Mouse (Mus musculus) heart, embryonic 14.5 days (tissue): ENCODE data around the gene Crygd. TPM values are rescaled to one million over a fixed set of nuclear protein-coding genes. Genes with fewer than 3 reads are reported as not detected.

Experiments used
- ATAC-seq: fragments of 200-750 bp; cut with Nextera tagmentation; 2 replicates; pipeline ENCODE4 v1.8.0; 2017; ENCODE audit warnings: low read depth, moderate TSS enrichment; ENCODE audit not compliant: insufficient number of reproducible peaks, insufficient read depth, low FRiP score
- H3K27ac ChIP-seq, 2 experiments: fragments of 200-500 bp in 1 of 2; fragments of 300-500 bp in 1 of 2; sonication (generic) in 1 of 2; replicated peaks in 1 of 2; 2 replicates each; pipeline ENCODE4 v1.5.1; 2012 to 2014; ENCODE audit warnings: low read depth in 2 of 2, low read length in 2 of 2, control low read depth in 1 of 2, mild to moderate bottlenecking in 1 of 2, mixed read lengths in 1 of 2; ENCODE audit not compliant: control insufficient read depth in 1 of 2, insufficient read depth in 1 of 2
- H3K27me3 ChIP-seq: fragments of 300-500 bp; sonication (generic); 2 replicates; pipeline ENCODE4 v1.6.1; 2014; ENCODE audit warnings: mild to moderate bottlenecking, low read length, control low read depth; ENCODE audit not compliant: control insufficient read depth, insufficient read depth
- H3K36me3 ChIP-seq: fragments of 300-500 bp; sonication (generic); 2 replicates; pipeline ENCODE4 v1.6.1; 2014; ENCODE audit warnings: mild to moderate bottlenecking, control low read depth, low read length, mixed read lengths; ENCODE audit not compliant: control insufficient read depth, insufficient read depth
- H3K4me1 ChIP-seq, 2 experiments: fragments of 200-500 bp in 1 of 2; fragments of 300-500 bp in 1 of 2; sonication (generic) in 1 of 2; 2 replicates each; pipeline ENCODE4 v1.6.1; 2012 to 2014; ENCODE audit warnings: low read length in 2 of 2, control low read depth in 1 of 2, mixed read lengths in 1 of 2; ENCODE audit not compliant: control insufficient read depth in 2 of 2, insufficient read depth in 2 of 2
- H3K4me2 ChIP-seq: fragments of 300-500 bp; sonication (generic); 2 replicates; pipeline ENCODE4 v1.6.1; 2014; ENCODE audit warnings: mild to moderate bottlenecking, low read length
- H3K4me3 ChIP-seq, 2 experiments: fragments of 200-500 bp in 1 of 2; fragments of 300-500 bp in 1 of 2; sonication (generic) in 1 of 2; 2 replicates each; pipeline ENCODE4 v1.5.1; 2012 to 2014; ENCODE audit warnings: low read length in 2 of 2, mild to moderate bottlenecking in 2 of 2, control low read depth in 1 of 2, low read depth in 1 of 2, moderate library complexity in 1 of 2; ENCODE audit not compliant: control insufficient read depth in 1 of 2, insufficient read depth in 1 of 2
- H3K9ac ChIP-seq: fragments of 300-500 bp; sonication (generic); 2 replicates; pipeline ENCODE4 v1.6.1; 2014; ENCODE audit warnings: mild to moderate bottlenecking, low read length
- H3K9me3 ChIP-seq: fragments of 300-500 bp; sonication (generic); 2 replicates; pipeline ENCODE4 v1.6.1; 2016; ENCODE audit warnings: low read length, control low read depth; ENCODE audit not compliant: control insufficient read depth
- WGBS: fragments of 180-500 bp; shearing (Covaris S2); extraction: QIAGEN DNeasy Blood & Tissue Kit; methylation state at CpG from one replicate; pipeline ENCODE4 v1.1.7; 2014; 5-methylcytosine and 5-hydroxymethylcytosine counted together
- polyA plus RNA-seq: library from polyadenylated mRNA; unstranded; fragments of >200 nt; fragmentation: Nextera tagmentation; extraction: Ambion mirVana; gene quantifications from 2 replicates; pipeline ENCODE4 v1.2.1, GENCODE M21; 2014

Gene Crygd
- not detected in 2 replicates for polyA plus RNA-seq

DNA sequence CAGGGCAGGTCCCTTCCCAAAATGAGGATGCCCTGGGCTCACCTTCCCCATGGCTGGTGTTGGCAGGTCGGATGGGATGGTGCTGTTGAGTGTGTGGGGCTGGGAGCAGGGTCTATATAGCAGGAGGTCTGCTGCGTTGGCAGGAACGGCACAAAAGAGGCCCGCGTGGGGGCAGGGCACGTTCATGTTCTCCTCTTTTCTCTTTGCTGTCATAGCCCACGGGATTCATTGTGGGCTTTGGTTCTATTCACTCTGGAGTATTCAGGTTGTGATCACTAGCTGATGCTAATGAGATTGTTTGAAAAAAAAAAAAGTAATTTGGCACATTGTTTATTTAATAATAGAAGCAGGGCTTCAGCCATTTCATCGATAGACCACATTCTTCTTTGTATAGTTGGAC, at the start of gene Crygd:
Gene Crygd (minus strand): TSS at position 101 of the 400 bp plus-strand sequence.
- WGBS = 79% methylated on average over 8 of the region's 8 CpGs
- H3K9ac ChIP-seq = no peak within 1 kb of the TSS
- H3K4me1 ChIP-seq = no peaks in the 10 kb centered on the region
- H3K36me3 ChIP-seq = no peaks in the 10 kb centered on the region
- H3K4me3 ChIP-seq = no peak within 1 kb of the TSS
- H3K27ac ChIP-seq = no peak within 1 kb of the TSS
- H3K4me2 ChIP-seq = no peak within 1 kb of the TSS
- peak; percentile 43; the same call in 1 of the 2 replicates for ATAC-seq
- H3K9me3 ChIP-seq = no peaks in the 10 kb centered on the region
- no peaks in the 10 kb centered on the region for H3K27me3 ChIP-seq

DNA sequence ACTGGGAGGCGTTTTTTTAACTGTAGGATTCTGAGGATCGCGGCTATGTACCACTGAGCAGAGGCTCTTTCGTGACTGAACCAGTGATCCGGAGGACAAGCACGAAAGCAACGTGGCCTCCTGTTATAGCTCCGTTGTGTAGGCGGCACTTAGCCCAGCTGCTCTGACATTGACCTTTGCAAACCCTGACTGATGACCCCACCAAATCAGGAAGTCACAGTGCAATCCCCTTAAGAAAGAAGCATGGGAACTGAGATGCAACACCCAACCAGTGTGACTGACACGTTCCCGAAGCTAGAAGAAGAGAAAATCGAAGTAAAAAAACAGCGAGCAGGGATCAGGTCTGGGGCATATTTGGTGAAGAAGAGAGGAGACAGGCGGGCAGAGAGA, 49.5 kb upstream of the Crygd start:
- Histone ChIP-seq H3K27ac (no peak overlapping the region), H3K9me3 (no peaks in the 10 kb centered on the region), H3K4me1 (peaks cover 0 to 4% of the 10 kb centered on the region in 2 experiments; a peak in 1 of 4 replicates), H3K4me3 (peak overlapping the region; percentile 13 to 28; a peak in 2 of 4 replicates), H3K9ac (0 out of 2 replicates have a peak overlapping the region, but pooled peaks have one; percentile 31), H3K36me3 (no peaks in the 10 kb centered on the region), H3K4me2 (peak overlapping the region; percentile 59), H3K27me3 (no peaks in the 10 kb centered on the region)
- 50% methylated on average over 14 of the region's 14 CpGs for WGBS
- ATAC-seq = no peak

DNA sequence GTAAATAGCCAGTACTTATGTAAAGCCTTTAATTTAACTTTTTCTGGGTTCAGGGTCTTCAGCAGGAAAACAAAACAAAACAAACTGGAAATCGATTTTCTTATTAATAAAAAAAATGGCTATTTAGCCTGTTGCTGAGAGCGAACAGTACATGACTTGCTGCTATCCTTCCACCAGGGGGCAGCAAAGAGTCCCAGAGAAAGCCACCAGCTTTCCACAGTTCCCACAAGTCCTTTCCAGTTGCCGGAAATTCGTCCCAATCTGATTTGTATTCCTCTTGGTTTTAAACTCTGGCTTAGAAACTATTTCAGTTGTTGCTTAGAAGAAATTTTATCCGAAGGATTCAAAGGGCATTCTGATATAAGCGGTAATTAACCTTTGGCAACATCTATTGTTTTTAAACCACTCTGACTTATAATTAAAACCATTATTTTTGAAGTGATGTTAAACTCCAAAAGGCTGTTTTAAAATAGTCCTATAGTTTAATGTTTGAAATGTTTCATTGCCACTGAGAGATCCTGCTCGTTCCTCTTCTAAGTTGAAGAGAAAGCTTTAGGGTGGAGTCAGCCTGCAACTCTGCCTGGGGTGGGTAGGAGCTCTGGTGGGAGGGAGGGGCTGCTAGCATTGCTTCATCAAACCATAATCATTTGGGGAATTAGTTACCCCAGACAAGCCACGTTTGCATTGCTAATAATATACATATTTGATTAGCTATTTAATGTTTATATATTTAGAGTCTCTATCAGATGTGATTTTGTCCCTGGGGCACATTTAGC, 49.0 kb upstream of the Crygd start:
- Histone ChIP-seq H3K36me3 (no peaks in the 10 kb centered on the region), H3K9ac (peak overlapping the region; percentile 31; the same call in 1 of the 2 replicates), H3K27me3 (no peaks in the 10 kb centered on the region), H3K9me3 (no peaks in the 10 kb centered on the region), H3K4me3 (peak overlapping the region in 1 of 2 experiments; percentile 28; a peak in 2 of 4 replicates), H3K4me2 (peak overlapping the region; percentile 59), H3K4me1 (peaks cover 0 to 4% of the 10 kb centered on the region in 2 experiments; a peak in 1 of 4 replicates), H3K27ac (no peak overlapping the region)
- no peak for ATAC-seq
- WGBS = 8% methylated on average over 8 of the region's 8 CpGs

DNA sequence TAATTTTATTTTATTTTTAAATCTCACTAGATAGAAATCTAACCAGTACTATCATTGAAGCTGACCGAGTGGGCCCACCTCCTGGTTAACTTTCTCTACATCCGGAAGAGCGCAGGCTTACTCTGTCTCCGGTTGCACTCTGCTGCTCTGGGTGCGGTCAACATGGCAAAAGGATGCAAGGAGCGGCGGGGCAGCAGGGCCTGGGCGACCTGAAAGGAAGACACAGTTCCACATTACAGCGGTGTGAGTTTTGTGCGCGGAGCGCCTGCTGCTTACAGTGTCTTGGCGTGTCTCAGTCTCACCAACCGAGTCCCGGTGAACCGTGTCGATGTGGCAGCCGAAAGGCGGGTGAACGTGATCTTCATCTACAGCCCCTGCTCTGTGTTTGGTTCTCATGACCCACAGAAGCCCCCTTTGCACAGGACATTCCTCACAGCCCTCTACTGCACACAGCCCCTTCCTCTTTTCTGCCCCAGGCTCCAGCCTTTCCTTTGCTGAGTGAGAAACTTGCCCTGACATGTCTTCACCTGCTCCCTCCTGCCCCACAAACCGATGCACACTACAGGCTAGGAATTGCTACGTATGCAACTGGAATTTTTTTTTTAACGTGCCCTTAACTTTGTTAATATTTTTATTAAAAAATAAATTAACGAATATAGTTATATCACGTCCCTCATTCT, 46.6 kb upstream of the Crygd start:
- H3K4me1 ChIP-seq = peaks cover 0 to 4% of the 10 kb centered on the region in 2 experiments; a peak in 1 of 4 replicates
- no peak overlapping the region for H3K9ac ChIP-seq
- H3K36me3 ChIP-seq = no peaks in the 10 kb centered on the region
- no peaks in the 10 kb centered on the region for H3K9me3 ChIP-seq
- ATAC-seq = no peak
- 68% methylated on average over 25 of the region's 25 CpGs for WGBS
- H3K27ac ChIP-seq = no peak overlapping the region
- 0 out of 2 replicates have a peak overlapping the region, but pooled peaks have one; percentile 21 for H3K4me2 ChIP-seq
- no peak overlapping the region for H3K4me3 ChIP-seq
- no peaks in the 10 kb centered on the region for H3K27me3 ChIP-seq

DNA sequence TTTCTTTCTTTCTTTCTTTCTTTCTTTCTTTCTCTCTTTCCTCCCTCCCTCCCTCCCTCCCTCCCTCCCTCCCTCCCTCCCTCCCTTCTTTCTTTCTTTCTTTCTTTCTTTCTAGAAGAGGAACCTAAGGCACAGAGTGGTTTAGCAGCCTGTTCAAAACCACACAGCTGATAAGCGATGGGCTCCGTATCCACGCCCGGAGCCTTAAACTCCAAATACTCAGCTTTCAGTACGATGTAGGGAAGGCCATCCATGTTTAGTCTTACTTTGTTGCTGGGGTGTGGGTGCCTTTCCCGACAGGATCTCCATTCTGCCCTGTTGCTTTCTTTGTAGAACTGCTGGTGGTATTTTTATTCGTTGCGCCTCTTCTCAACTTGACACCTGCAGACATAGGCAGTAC, 45.9 kb upstream of the Crygd start:
- 86% methylated on average over 8 of the region's 8 CpGs for WGBS
- Histone ChIP-seq H3K4me1 (peaks cover 0 to 4% of the 10 kb centered on the region in 2 experiments; a peak in 1 of 4 replicates), H3K9ac (no peak overlapping the region), H3K36me3 (no peaks in the 10 kb centered on the region), H3K9me3 (no peaks in the 10 kb centered on the region), H3K27me3 (no peaks in the 10 kb centered on the region), H3K4me3 (no peak overlapping the region), H3K27ac (no peak overlapping the region), H3K4me2 (no peak overlapping the region)
- no peak for ATAC-seq

DNA sequence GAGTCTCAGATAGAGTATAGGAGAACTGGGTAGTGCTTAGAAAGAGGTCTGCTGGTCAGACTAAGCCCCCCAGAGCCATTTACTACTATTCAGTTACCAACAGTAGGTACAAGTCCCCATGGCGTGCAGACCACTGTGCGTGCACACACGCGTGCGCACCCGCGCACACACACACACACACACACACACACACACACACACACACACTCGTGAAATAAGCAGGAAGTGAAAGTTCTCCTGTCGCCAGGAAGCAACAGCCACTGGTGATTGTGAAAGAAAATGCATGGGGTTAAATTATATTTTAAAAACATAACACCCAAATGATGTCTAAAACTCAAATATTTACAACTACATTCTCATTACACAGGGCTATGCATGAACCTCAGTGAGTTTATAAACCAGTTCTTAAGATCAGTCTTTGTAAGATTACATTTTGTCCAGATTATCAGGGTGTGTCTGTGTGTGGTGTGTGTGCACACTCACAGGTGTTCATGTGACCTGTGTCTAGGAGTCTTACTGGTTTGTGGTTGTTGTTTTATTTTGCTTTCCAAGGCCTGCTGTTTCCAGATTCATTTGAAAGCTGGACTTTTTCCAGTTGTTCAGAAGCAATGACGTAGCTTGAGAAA, 44.5 kb upstream of the Crygd start:
- no peaks in the 10 kb centered on the region for H3K27me3 ChIP-seq
- H3K9ac ChIP-seq = no peak overlapping the region
- 86% methylated on average over 10 of the region's 10 CpGs for WGBS
- H3K9me3 ChIP-seq = no peaks in the 10 kb centered on the region
- H3K27ac ChIP-seq = no peak overlapping the region
- peaks cover 0 to 4% of the 10 kb centered on the region in 2 experiments; a peak in 1 of 4 replicates for H3K4me1 ChIP-seq
- no peak overlapping the region for H3K4me2 ChIP-seq
- H3K36me3 ChIP-seq = no peaks in the 10 kb centered on the region
- no peak overlapping the region for H3K4me3 ChIP-seq
- no peak for ATAC-seq

DNA sequence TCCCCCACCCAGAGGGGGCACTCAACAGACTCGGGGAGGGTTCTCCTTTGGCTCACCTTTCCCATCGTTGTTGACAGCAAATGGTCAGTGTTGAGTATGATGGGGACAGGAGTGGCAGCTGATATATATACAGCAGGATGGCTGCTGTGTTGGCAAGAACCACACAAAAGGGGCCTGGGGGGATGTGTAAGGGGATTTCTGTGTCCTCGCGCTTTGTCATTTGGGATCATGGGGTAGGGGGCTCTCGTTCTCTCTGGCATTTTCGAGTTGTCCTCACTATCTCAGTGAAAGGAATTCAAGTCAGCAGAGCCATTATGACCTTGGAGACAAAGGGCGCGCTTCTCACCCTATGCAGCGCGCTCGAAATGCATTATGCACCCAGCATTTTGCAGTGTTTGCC, 40.0 kb upstream of the Crygd start, which contains the start of gene Cryga:
Gene Cryga (minus strand): TSS at position 101 of the 400 bp plus-strand sequence.
- Histone ChIP-seq H3K27me3 (no peaks in the 10 kb centered on the region), H3K4me3 (no peak within 1 kb of the TSS), H3K36me3 (no peaks in the 10 kb centered on the region), H3K9ac (no peak within 1 kb of the TSS), H3K27ac (no peak within 1 kb of the TSS), H3K4me2 (no peak within 1 kb of the TSS), H3K9me3 (no peaks in the 10 kb centered on the region), H3K4me1 (0 out of 4 replicates have a peak, but pooled peaks cover 0 to 2% of the 10 kb centered on the region in 2 experiments)
- WGBS = 82% methylated on average over 11 of the region's 11 CpGs
- no peak for ATAC-seq
